Mouse (Mus musculus): ENCODE results near the gene Zbtb34. TPM values are rescaled to one million over a fixed set of nuclear protein-coding genes. Genes with fewer than 3 reads are reported as not detected.

Zbtb34 gene
- total and polyA plus RNA-seq, 2 experiments from 2014 or later: 2.1 to 8.9 TPM

- WGBS: 35% methylated on average over 9 of the region's 9 CpGs
- Histone ChIP-seq H3K9ac (replicated peaks; ENCODE audit: low read depth, low read length) (no peak overlapping the region), H3K36me3 (replicated peaks; ENCODE audit: control insufficient read depth, insufficient read depth, low read length) (no peaks in the 10 kb centered on the region), H3K9me3 (replicated peaks; ENCODE audit: control insufficient read depth, low read length) (no peaks in the 10 kb centered on the region), H3K4me1 (ENCODE audit: control insufficient read depth, insufficient read depth) (peaks cover 5% of the 10 kb centered on the region; the same call in 1 of the 2 replicates), H3K4me2 (ENCODE audit: low read depth, low read length) (no peak overlapping the region), H3K27ac (ENCODE audit: low read depth) (0 out of 2 replicates have a peak overlapping the region, but pooled peaks have one; percentile 18), H3K4me3 (ENCODE audit: low read depth, low read length) (no peak overlapping the region), H3K27me3 (ENCODE audit: control insufficient read depth, insufficient read depth, low read length) (no peaks in the 10 kb centered on the region)
- no peak for TF ChIP-seq CTCF (IDR thresholded peaks at IDR 0.05; ENCODE audit: low read depth)
- no peak for TF ChIP-seq EP300 (IDR thresholded peaks at IDR 0.05; ENCODE audit: low read depth)
- DNase-seq (ENCODE audit: low spot score) (peak; percentile 22), ATAC-seq (ENCODE audit: insufficient read depth, low read depth) (peak; percentile 36; the same call in 1 of the 2 replicates)
These were observed 65.2 kb downstream of the Zbtb34 start for GRCm38 (mm10) chr2:33365703-33366471.

DNA sequence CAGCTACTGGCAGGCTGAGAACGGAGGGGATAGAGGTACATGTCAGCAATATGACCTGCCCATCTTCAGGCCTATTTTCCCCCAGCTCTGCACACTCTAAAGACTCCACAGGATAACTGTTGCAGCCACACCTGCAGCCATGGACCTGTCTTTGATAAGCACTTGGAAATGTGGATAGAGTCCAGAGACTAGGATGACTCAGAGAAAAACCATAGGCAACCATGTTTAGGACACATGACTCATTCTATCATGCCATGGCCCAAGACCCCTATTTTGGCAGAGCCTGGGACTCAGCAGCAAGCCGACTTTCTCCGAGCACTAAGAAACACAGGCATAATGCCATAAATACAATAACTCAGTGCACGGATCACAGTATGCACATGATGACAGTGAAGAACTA lies 66.5 kb downstream of the Zbtb34 start:
- Histone ChIP-seq H3K4me2 (ENCODE audit: low read depth, low read length) (no peak overlapping the region), H3K36me3 (replicated peaks; ENCODE audit: control insufficient read depth, insufficient read depth, low read length) (no peaks in the 10 kb centered on the region), H3K9me3 (replicated peaks; ENCODE audit: control insufficient read depth, low read length) (no peaks in the 10 kb centered on the region), H3K27ac (ENCODE audit: low read depth) (no peak overlapping the region), H3K9ac (replicated peaks; ENCODE audit: low read depth, low read length) (no peak overlapping the region), H3K4me3 (ENCODE audit: low read depth, low read length) (no peak overlapping the region), H3K4me1 (ENCODE audit: control insufficient read depth, insufficient read depth) (peaks cover 5% of the 10 kb centered on the region; the same call in 1 of the 2 replicates), H3K27me3 (ENCODE audit: control insufficient read depth, insufficient read depth, low read length) (no peaks in the 10 kb centered on the region)
- ATAC-seq (ENCODE audit: insufficient read depth, low read depth) (no peak), DNase-seq (ENCODE audit: low spot score) (no peak)
- no peak for TF ChIP-seq EP300 (IDR thresholded peaks at IDR 0.05; ENCODE audit: low read depth)
- TF ChIP-seq CTCF (IDR thresholded peaks at IDR 0.05; ENCODE audit: low read depth): no peak
- 89% methylated on average over 4 of the region's 4 CpGs for WGBS

DNA sequence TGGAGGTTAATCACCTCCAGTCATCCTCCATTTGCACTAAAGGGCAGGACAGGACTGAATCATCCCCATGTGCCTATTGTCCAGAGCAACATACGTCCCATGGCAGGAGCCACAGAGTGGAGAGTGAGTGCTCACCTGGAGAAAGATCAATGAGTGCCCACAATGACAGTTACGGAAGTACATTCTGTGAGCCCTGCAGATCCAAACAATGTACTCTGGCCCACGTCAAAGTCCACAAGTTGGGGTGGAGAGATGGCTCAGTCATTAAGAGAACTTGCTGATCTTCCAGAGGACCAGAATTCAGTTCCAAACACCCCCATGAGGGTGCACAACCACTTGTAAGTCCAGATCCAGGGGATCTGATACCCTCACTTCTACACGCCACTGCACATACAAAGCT lies 67.2 kb downstream of the Zbtb34 start:
- no peak overlapping the region for H3K4me3 ChIP-seq (ENCODE audit: low read depth, low read length)
- ATAC-seq (ENCODE audit: insufficient read depth, low read depth): no peak
- no peaks in the 10 kb centered on the region for H3K27me3 ChIP-seq (ENCODE audit: control insufficient read depth, insufficient read depth, low read length)
- H3K27ac ChIP-seq (ENCODE audit: low read depth): no peak overlapping the region
- H3K4me2 ChIP-seq (ENCODE audit: low read depth, low read length): no peak overlapping the region
- peaks cover 5% of the 10 kb centered on the region; the same call in 1 of the 2 replicates for H3K4me1 ChIP-seq (ENCODE audit: control insufficient read depth, insufficient read depth)
- H3K9ac ChIP-seq (replicated peaks; ENCODE audit: low read depth, low read length): no peak overlapping the region
- WGBS: 83% methylated on average over 4 of the region's 4 CpGs
- DNase-seq (ENCODE audit: low spot score): no peak
- no peaks in the 10 kb centered on the region for H3K9me3 ChIP-seq (replicated peaks; ENCODE audit: control insufficient read depth, low read length)
- no peaks in the 10 kb centered on the region for H3K36me3 ChIP-seq (replicated peaks; ENCODE audit: control insufficient read depth, insufficient read depth, low read length)
- TF ChIP-seq EP300 (IDR thresholded peaks at IDR 0.05; ENCODE audit: low read depth): no peak
- no peak for TF ChIP-seq CTCF (IDR thresholded peaks at IDR 0.05; ENCODE audit: low read depth)

- no peak overlapping the region for H3K9ac ChIP-seq (replicated peaks; ENCODE audit: low read depth, low read length)
- WGBS: 45% methylated on average over 9 of the region's 9 CpGs
- no peaks in the 10 kb centered on the region for H3K9me3 ChIP-seq (replicated peaks; ENCODE audit: control insufficient read depth, low read length)
- DNase-seq (ENCODE audit: low spot score): no peak
- TF ChIP-seq CTCF (IDR thresholded peaks at IDR 0.05; ENCODE audit: low read depth) (no peak), EP300 (IDR thresholded peaks at IDR 0.05; ENCODE audit: low read depth) (no peak)
- no peak overlapping the region for H3K27ac ChIP-seq (ENCODE audit: low read depth)
- no peaks in the 10 kb centered on the region for H3K27me3 ChIP-seq (ENCODE audit: control insufficient read depth, insufficient read depth, low read length)
- H3K4me1 ChIP-seq (ENCODE audit: control insufficient read depth, insufficient read depth): peaks cover 5% of the 10 kb centered on the region; the same call in 1 of the 2 replicates
- H3K36me3 ChIP-seq (replicated peaks; ENCODE audit: control insufficient read depth, insufficient read depth, low read length): no peaks in the 10 kb centered on the region
- H3K4me2 ChIP-seq (ENCODE audit: low read depth, low read length): no peak overlapping the region
- peak; percentile 58 for ATAC-seq (ENCODE audit: insufficient read depth, low read depth)
- no peak overlapping the region for H3K4me3 ChIP-seq (ENCODE audit: low read depth, low read length)
These were observed 69.9 kb downstream of the Zbtb34 start for GRCm38 (mm10) chr2:33361139-33361716.

DNA sequence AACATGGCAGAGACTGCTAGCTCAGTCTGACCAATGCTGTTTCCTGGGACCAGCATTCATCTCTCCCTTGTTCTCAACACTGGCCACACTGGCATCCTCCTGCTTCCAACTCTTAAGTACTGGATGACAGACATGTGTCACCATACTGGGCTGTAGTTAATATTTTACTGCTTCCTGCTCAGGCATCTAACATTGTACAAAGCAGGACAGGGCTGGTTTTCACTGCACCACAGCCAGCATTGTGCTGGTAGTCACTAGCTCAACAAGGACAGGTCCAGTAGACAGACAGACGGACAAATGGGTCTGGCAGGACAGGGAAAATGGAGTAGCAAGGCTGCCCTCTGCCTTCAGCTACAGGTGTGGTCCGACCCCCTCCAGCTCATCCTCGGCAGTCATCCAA lies 70.6 kb downstream of the Zbtb34 start:
- no peak overlapping the region for H3K9ac ChIP-seq (replicated peaks; ENCODE audit: low read depth, low read length)
- peaks cover 5% of the 10 kb centered on the region; the same call in 1 of the 2 replicates for H3K4me1 ChIP-seq (ENCODE audit: control insufficient read depth, insufficient read depth)
- no peaks in the 10 kb centered on the region for H3K27me3 ChIP-seq (ENCODE audit: control insufficient read depth, insufficient read depth, low read length)
- no peak overlapping the region for H3K4me3 ChIP-seq (ENCODE audit: low read depth, low read length)
- WGBS: 79% methylated on average over 3 of the region's 3 CpGs
- no peak overlapping the region for H3K27ac ChIP-seq (ENCODE audit: low read depth)
- H3K9me3 ChIP-seq (replicated peaks; ENCODE audit: control insufficient read depth, low read length): no peaks in the 10 kb centered on the region
- TF ChIP-seq CTCF (IDR thresholded peaks at IDR 0.05; ENCODE audit: low read depth): no peak
- no peak for TF ChIP-seq EP300 (IDR thresholded peaks at IDR 0.05; ENCODE audit: low read depth)
- DNase-seq (ENCODE audit: low spot score) (no peak), ATAC-seq (ENCODE audit: insufficient read depth, low read depth) (no peak)
- no peaks in the 10 kb centered on the region for H3K36me3 ChIP-seq (replicated peaks; ENCODE audit: control insufficient read depth, insufficient read depth, low read length)
- no peak overlapping the region for H3K4me2 ChIP-seq (ENCODE audit: low read depth, low read length)
